Mouse (Mus musculus) testis, adult 2 months (tissue): ENCODE measurements around the gene Fgf2. TPM values are rescaled to one million over a fixed set of nuclear protein-coding genes. Genes with fewer than 3 reads are reported as not detected.

Experiments
- H3K27ac ChIP-seq: fragments of 200-500 bp; 2 replicates; pipeline ENCODE4 v1.5.1; 2012; ENCODE audit warnings: low read depth, low read length; ENCODE audit not compliant: control insufficient read depth, insufficient read depth
- H3K27me3 ChIP-seq: fragments of 200-500 bp; 2 replicates; pipeline ENCODE4 v1.6.1; 2012; ENCODE audit warnings: mild to moderate bottlenecking, low read length, moderate library complexity; ENCODE audit not compliant: control insufficient read depth, insufficient read depth
- H3K36me3 ChIP-seq: fragments of 200-500 bp; 2 replicates; pipeline ENCODE4 v1.6.1; 2012; ENCODE audit warnings: mild to moderate bottlenecking, low read length; ENCODE audit not compliant: control insufficient read depth, insufficient read depth
- H3K4me1 ChIP-seq: fragments of 200-500 bp; 2 replicates; pipeline ENCODE4 v1.6.1; 2012; ENCODE audit warnings: low read length; ENCODE audit not compliant: control insufficient read depth, insufficient read depth
- H3K4me3 ChIP-seq: fragments of 200-500 bp; 2 replicates; pipeline ENCODE4 v1.5.1; 2012; ENCODE audit warnings: low read depth, mild to moderate bottlenecking, low read length, moderate library complexity, mixed read lengths; ENCODE audit not compliant: control insufficient read depth
- CTCF ChIP-seq: fragments of 200-500 bp; IDR thresholded peaks from 2 replicates; pipeline ENCODE4 v1.5.1; 2012; ENCODE audit warnings: low read depth, mild to moderate bottlenecking, inconsistent platforms, low read length, moderate library complexity; ENCODE audit not compliant: control insufficient read depth, insufficient read depth, insufficient replicate concordance
- POLR2A ChIP-seq: fragments of 200-500 bp; IDR thresholded peaks from 2 replicates; pipeline ENCODE4 v1.6.1; 2012; ENCODE audit warnings: low read depth, mild to moderate bottlenecking, inconsistent platforms, low read length, moderate library complexity; ENCODE audit not compliant: control insufficient read depth
- polyA plus RNA-seq: library from polyadenylated mRNA; depleted of rRNA; stranded (reverse); fragments of >200 nt; gene quantifications from 2 replicates; pipeline ENCODE4 v1.2.3, GENCODE M21; 2012

The Fgf2 gene
- polyA plus RNA-seq, 1 experiment, result 0.57 TPM

DNA sequence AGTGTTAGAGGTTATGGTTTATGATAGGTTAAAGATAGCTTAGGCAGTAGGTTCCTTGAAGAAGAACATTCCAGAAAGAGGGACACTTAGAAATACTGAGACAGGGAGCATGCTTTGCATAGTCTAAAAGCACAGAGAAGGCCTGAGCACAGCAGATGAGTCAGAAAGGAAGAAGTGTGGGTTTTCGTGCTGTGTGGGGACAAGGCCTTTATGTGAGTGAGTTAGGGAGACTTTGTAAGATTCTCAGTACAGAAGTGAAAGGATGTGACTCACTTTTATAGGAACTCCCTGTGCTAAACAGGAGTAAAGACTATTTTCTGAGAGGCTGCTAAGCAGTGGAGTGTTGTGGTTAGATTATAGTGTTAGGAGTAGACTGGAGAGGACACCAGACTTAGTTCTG, 34.8 kb upstream of the Fgf2 start:
- TF ChIP-seq CTCF (no peak), POLR2A (no peak)
- Histone ChIP-seq H3K36me3 (no peaks in the 10 kb centered on the region), H3K27ac (no peak overlapping the region), H3K4me3 (no peak overlapping the region), H3K27me3 (no peaks in the 10 kb centered on the region), H3K4me1 (peaks cover 2% of the 10 kb centered on the region; the same call in 1 of the 2 replicates)

DNA sequence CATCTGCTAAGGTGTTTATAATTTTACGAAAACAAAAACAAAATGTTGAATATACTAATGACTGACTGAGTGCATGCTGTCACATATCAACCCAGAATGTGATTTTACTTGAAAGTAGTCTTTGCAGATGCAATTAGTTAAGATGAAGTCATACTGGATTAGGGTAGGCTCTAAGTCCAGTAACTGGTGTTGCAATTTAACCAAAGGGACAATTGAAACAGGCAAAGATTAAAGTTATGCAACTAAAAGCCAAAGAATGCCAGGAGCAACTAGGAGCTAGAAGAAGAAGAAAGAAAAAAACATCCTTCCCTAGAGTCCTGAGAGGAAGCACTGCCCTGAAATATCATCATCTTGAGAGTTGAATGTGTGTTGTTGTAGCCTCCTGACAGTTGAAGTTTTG, 31.9 kb upstream of the Fgf2 start:
- H3K27me3 ChIP-seq, result no peaks in the 10 kb centered on the region
- H3K4me3 ChIP-seq, result no peak overlapping the region
- H3K4me1 ChIP-seq, result peaks cover 2% of the 10 kb centered on the region; the same call in 1 of the 2 replicates

DNA sequence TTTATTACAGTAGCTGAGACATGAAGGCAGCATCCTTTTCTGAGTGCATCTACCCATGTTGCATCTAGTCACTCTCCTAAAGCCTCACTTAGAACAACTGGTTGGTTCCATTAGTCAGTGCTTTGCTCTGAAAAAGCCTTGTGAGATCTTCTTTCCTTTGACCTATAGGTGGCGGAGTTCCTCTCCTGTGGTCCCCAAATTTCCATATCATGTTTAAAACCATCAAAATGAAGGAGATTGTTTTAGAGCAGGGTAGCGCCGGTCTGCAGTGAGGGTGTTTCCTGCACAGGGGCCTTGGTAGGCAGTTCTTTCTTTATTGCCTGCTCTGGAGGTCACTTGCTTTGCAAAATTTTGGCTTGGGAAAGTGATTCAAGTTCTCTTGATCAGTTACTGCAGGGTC, 23.8 kb upstream of the Fgf2 start:
- TF ChIP-seq POLR2A (no peak), CTCF (no peak)
- no peaks in the 10 kb centered on the region for H3K27me3 ChIP-seq
- no peak overlapping the region for H3K27ac ChIP-seq
- no peaks in the 10 kb centered on the region for H3K4me1 ChIP-seq
- H3K36me3 ChIP-seq, result no peaks in the 10 kb centered on the region
- H3K4me3 ChIP-seq, result no peak overlapping the region

More for the DNA sequence above, 31.9 kb upstream of the Fgf2 start:
- H3K36me3 ChIP-seq, result no peaks in the 10 kb centered on the region
- H3K27ac ChIP-seq, result no peak overlapping the region
- TF ChIP-seq CTCF (no peak), POLR2A (no peak)

DNA sequence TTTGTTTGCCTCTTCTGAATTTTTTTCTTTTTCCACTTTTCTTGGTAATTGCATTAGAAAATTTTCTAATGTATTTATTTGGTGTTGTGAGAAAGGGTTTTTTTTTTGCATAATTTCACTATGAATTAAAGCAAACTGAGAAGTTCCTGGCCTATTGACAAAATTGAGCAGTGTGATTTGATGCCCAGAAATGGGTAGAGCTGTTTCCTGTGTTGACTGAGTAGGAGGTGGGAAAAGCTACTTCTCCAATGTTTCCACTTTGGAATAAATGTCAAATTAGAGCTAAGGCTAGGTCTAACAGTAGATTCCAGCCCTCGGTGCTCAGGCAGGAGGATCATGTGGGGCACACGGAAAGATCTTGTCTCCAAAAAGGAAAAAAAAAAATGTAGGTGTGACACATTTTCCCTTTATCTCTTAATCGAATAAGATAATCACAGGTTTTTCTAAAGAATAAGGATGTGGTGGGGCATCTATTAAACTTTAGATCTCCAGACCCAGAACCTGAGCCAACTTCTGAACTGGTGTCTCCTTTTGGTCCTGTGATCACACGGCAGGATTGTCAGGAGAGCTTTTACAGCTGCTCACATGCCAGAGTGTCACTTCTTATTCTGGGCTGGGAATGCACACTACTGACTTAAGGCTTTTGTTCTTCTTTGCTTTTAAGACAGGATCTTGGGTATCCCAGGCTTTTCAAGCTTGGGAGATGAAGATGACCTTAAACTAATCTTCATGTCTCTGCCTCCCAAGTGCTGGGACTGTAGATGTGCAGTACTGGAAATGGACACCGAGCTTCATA, 22.6 kb upstream of the Fgf2 start:
- no peaks in the 10 kb centered on the region for H3K4me1 ChIP-seq
- H3K27ac ChIP-seq, result no peak overlapping the region
- H3K4me3 ChIP-seq, result no peak overlapping the region
- no peak for TF ChIP-seq POLR2A
- TF ChIP-seq CTCF, result no peak
- no peaks in the 10 kb centered on the region for H3K36me3 ChIP-seq
- H3K27me3 ChIP-seq, result no peaks in the 10 kb centered on the region

DNA sequence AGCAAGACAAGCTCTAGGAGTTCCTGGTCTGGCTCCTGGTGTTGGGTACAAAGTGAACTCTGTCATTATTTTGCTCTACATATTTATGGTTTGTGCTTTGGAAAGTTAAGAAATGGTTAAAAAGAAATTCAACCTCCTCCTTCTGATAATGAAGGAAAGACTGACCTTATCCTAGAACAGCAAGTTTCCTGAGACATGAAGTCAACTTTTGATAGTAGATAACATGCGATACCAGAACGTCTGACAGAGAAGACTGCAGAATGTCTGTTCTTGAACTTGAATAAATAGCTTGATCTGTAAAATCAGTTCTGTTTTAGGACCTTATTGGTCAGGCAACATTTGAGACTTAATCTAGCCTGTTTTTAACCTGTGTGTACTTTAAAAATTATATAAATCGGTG, 21.5 kb upstream of the Fgf2 start:
- TF ChIP-seq POLR2A (no peak), CTCF (no peak)

DNA sequence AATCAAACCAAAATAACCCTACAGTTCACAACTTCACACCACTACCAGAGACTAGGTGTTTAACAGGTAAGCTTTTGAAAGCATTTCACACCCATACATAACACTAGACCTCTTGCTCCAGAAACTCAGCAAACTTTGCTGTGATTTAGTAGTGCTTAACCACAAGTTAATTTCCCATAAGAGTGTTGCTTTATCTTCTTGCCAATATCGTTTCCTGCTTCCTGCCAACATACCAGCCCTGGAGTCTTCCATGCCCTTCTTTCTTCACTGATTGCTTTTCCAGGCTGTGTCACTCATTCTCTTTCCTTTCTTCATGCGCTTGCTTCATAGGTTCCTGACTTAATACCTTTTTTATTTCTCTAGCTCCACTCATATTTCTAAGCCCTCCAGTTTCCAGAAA, 19.7 kb upstream of the Fgf2 start:
- no peaks in the 10 kb centered on the region for H3K27me3 ChIP-seq
- H3K4me3 ChIP-seq, result no peak overlapping the region
- TF ChIP-seq CTCF (no peak), POLR2A (no peak)
- no peaks in the 10 kb centered on the region for H3K36me3 ChIP-seq
- no peak overlapping the region for H3K27ac ChIP-seq
- H3K4me1 ChIP-seq, result no peaks in the 10 kb centered on the region

More for the DNA sequence above, 21.5 kb upstream of the Fgf2 start:
- no peaks in the 10 kb centered on the region for H3K27me3 ChIP-seq
- H3K4me1 ChIP-seq, result no peaks in the 10 kb centered on the region
- no peak overlapping the region for H3K4me3 ChIP-seq
- no peaks in the 10 kb centered on the region for H3K36me3 ChIP-seq
- no peak overlapping the region for H3K27ac ChIP-seq

DNA sequence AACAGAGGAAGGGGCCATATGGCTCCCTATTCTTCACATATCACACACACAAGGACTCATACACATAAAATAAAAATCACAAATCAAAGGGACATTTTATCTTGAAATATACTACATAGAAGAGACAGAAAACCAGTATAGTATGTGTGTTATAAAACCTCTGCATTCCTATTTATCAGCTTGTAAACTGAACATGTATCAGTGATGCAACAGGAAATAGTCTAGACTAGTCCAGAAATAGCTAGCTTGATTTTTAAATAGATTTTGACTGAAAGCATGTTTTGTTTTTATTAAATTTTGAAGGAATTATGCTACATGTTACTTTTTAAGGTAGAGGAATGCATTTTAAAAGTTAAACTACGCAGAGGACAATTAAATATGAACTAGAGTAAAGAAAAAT, 18.2 kb upstream of the Fgf2 start:
- no peak for TF ChIP-seq POLR2A
- no peak for TF ChIP-seq CTCF
- no peaks in the 10 kb centered on the region for H3K36me3 ChIP-seq

More for the DNA sequence above, 18.2 kb upstream of the Fgf2 start:
- Histone ChIP-seq H3K27ac (no peak overlapping the region), H3K27me3 (no peaks in the 10 kb centered on the region), H3K4me1 (no peaks in the 10 kb centered on the region), H3K4me3 (no peak overlapping the region)
